Mouse (Mus musculus) adrenal gland, postnatal 4 days (tissue): ENCODE measurements around the gene Fgd5. TPM values are rescaled to one million over a fixed set of nuclear protein-coding genes. Genes with fewer than 3 reads are reported as not detected.

Experiments
- total RNA-seq, 2 experiments: library from RNA; stranded (reverse); gene quantifications; 2 replicates each; pipeline ENCODE4 v1.2.3; 2021

Fgd5 gene
- total RNA-seq, 2 experiments from 2014 or later: 23.7 to 25.8 TPM

Other genes with a start within 250 kb of the Fgd5 start
- 1 to 10 TPM; 2.1 to 2.8 TPM for gene Grip2, start 151.6 kb upstream of the Fgd5 start, total RNA-seq
- 10 to 100 TPM; 29.8 to 31.3 TPM for gene Ccdc174, start 100.8 kb upstream of the Fgd5 start, total RNA-seq
- gene 4930590J08Rik, start 76.1 kb upstream of the Fgd5 start, total RNA-seq: 1 to 10 TPM; 1.6 to 2.2 TPM
- 10 to 100 TPM; 60.3 to 62.9 TPM for gene Nr2c2, start 112.5 kb downstream of the Fgd5 start, total RNA-seq
- gene Mrps25, start 205.2 kb downstream of the Fgd5 start, total RNA-seq: 10 to 100 TPM; 35.6 to 38.5 TPM
- gene Rbsn, start 236.0 kb downstream of the Fgd5 start, total RNA-seq: 10 to 100 TPM; 26.5 to 31.3 TPM